Mouse (Mus musculus): ENCODE data around the gene Ripor2.
A peak's percentile ranks its signal among the peaks of the same experiment; 100 is the strongest.
"Not testable (repeated sequence)": the region's sequence is repeated elsewhere in the genome, so short reads cannot be mapped to it uniquely, and the experiment has no call there.

Gene Ripor2

DNA sequence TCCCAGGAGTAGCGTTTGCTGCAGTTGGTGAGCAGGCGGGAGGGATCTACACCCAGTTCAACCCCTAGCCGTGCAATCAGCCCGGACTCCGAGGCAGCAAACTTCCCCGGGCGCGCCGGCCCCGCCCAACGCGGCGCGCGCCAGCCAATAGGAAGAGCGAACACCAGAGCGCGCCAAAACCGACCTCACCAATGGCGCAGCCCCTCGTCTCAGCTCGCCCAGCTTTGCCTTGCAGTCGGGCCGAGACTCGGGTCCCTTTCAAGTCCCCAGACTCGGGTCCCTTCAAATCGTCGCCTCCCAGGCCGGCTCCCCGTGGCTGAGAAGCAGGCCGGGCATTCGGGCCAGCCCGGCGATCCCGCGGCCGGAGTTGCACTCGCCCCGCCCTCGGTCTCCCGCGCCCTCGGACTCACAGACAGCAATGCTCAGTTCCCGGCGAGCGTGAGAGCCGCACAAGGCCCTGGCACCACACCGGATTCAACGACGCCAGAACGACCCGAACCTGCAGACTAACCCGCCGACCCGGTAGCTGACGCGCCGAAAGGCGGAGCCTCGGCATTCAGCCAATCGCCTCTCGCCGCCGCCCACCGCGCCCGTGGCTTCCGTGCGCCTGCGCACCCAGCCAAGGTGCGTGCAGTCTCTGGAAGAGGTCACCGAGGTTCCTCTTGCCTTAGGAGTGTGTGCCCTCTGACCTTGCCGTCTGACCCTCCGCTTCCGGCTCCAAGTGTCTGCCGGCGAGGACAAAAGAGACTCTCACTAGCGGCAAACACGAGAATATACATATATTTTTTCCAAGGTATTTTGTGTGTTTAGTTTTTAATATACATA lies 179.6 kb downstream of the Ripor2 start, which contains the start of gene Gmnn:
Gmnn (minus strand) TSS at position 521 of the 825 bp plus-strand sequence.
- peak; percentile 79 to 86 for DNase-seq (ENCODE audit: low spot score in 2 of 2)

DNA sequence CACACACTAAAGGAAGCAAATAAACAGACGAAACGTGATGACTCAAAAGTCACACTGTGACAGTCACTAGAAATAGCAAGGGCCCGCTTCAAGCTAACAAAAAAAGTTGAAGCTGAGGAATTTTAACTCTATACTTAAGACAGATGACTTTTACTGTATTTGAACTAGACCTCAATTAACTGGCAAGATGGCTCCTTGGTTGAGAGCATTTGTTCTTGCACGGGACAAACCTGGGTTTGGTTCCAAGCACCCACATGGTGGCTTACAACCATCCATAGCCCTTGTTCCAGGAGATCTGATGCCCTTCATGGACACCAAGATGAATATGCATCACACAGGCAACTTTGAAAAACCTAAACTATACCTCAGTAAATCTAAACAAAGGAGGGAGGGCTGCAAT lies 180.3 kb downstream of the Ripor2 start:
- no peak for DNase-seq (ENCODE audit: low spot score in 2 of 2)

GRCm38 (mm10) chr13:24767809-24768208 lies 185.8 kb downstream of the Ripor2 start:
- not testable (repeated sequence) for DNase-seq (ENCODE audit: low spot score in 2 of 2)

DNA sequence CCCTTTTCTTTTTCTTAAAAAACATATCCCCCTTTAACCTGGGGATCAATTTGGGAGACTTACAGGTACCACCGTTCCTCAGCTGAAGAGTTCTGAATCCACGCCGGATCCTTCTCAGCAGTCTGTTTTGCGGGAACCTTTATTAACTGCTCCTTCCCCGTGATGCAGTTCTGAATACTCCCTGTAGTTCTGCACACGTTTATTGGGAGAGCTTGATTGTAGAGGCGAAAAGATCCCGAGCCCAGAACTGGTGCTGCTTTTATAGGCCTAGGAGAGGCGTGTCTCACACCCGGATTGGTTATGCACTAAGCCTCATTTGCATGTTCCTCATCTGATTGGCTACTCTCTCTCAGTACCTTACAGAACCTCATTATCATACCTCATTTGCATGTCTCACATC lies 189.5 kb downstream of the Ripor2 start:
- not testable (repeated sequence) for DNase-seq (ENCODE audit: low spot score in 2 of 2)

DNA sequence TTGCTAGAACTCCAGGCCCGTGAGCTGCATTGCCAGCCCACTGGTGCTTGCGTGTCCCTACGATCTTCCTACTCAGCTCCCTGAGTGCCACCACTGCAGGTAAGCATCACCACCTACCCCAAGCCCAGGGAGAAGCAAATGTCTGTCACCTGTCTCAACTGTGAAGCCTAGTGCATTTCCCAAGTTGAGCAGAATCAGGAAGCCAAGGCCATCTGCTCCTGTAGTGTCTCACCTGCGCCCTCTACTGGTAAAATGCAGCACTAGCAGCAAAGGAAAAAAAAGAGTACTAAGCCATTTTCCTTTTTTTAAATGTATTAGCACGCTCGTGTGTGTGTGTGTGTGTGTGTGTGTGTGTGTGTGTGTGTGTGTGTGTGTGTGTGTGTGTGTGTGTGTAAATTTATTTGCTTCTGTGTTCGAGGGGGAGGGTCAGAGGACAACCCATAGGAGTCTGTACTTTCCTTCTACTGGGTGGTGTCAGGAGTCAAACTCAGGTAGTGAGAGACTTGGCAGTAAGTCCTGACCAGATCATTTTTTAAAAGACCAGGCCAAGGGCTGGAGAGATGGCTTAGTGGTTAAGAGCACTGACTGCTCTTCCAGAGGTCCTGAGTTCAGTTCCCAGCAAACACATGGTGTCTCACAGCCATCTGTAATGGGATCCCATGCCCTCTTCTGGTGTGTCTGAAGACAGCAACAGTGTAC lies 194.3 kb downstream of the Ripor2 start:
- DNase-seq (ENCODE audit: low spot score in 2 of 2), result no peak

GRCm38 (mm10) chr13:24778026-24778425 lies 196.0 kb downstream of the Ripor2 start:
- no peak for DNase-seq (ENCODE audit: low spot score in 2 of 2)

GRCm38 (mm10) chr13:24778706-24779380 lies 196.9 kb downstream of the Ripor2 start:
- DNase-seq (ENCODE audit: low spot score in 2 of 2), result no peak

DNA sequence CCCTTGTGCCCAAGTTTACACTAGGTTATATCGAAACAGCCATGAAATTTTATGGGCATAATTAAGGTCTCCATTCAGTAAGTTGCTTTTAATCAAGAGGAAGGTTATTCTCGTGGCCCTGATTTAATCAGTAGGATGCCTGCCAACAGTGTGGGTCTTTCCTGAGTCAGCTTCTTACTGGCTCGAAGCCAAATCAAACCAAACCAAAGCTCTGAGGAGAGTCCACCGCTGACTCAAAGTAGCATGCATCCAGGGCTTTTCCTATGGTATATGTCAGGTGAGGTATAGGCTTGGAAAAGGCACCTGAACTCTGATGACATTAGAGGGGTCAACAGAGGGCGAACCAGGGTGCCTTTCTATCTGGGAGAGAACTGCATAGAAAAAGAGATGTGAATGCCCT lies 199.9 kb downstream of the Ripor2 start:
- DNase-seq (ENCODE audit: low spot score in 2 of 2), result peak in 1 of 2 experiments; percentile 15
